Mouse (Mus musculus): ENCODE results near the gene Igsf9.

- TF ChIP-seq MYC (IDR thresholded peaks at IDR 0.05; ENCODE audit: low read depth, low read length) (no peak), POLR2A (IDR thresholded peaks at IDR 0.05; ENCODE audit: control insufficient read depth in 1 of 2, insufficient read depth in 1 of 2, low read depth in 1 of 2, low read length in 2 of 2, poor library complexity in 1 of 2) (no peak), CTCF (IDR thresholded peaks at IDR 0.05 in 2 of 3, conservative IDR thresholded peaks at IDR 0.05 in 1 of 3; ENCODE audit: control insufficient read depth in 1 of 3, insufficient read depth in 1 of 3, low read depth in 2 of 3, low read length in 3 of 3, poor library complexity in 1 of 3, severe bottlenecking in 1 of 3) (no peak), RAD21 (IDR thresholded peaks at IDR 0.05; ENCODE audit: low read depth, low read length) (no peak), POLR2AphosphoS2 (IDR thresholded peaks at IDR 0.05; ENCODE audit: low read length) (no peak), TBP (IDR thresholded peaks at IDR 0.05; ENCODE audit: low read depth, low read length) (no peak), RCOR1 (IDR thresholded peaks at IDR 0.05; ENCODE audit: low read depth, low read length) (no peak), MXI1 (IDR thresholded peaks at IDR 0.05; ENCODE audit: low read depth, low read length) (no peak), MAZ (IDR thresholded peaks at IDR 0.05; ENCODE audit: low read depth, low read length) (no peak), E2F4 (IDR thresholded peaks at IDR 0.05; ENCODE audit: borderline replicate concordance, low read depth, low read length) (no peak)
Observed at GRCm38 (mm10) chr1:172525971-172526370, 44.4 kb downstream of the Igsf9 start.
